Mouse (Mus musculus) thymus, adult 18-20 months (tissue): ENCODE data around the gene Kazn.

Experiments
- DNase-seq, 2 experiments: peaks; one replicate each; pipeline ENCODE4 v3.0.0; 2022; ENCODE audit warnings: mixed read lengths in 2 of 2

Gene Kazn

GRCm38 (mm10) chr4:142242164-142242563, 3.0 kb upstream of the Kazn start:
- no peak for DNase-seq

GRCm38 (mm10) chr4:142240874-142241273, 1.7 kb upstream of the Kazn start:
- no peak for DNase-seq

- DNase-seq = peak in 1 of 2 experiments; percentile 7
Observed at GRCm38 (mm10) chr4:142238486-142239239, 538 bp downstream of the Kazn start.

- DNase-seq = no peak
Observed at GRCm38 (mm10) chr4:142238041-142238440, 1.2 kb downstream of the Kazn start.

GRCm38 (mm10) chr4:142236681-142237080, 2.5 kb downstream of the Kazn start:
- no peak for DNase-seq

GRCm38 (mm10) chr4:142235426-142235825, 3.8 kb downstream of the Kazn start:
- no peak for DNase-seq

GRCm38 (mm10) chr4:142234828-142235227, 4.4 kb downstream of the Kazn start:
- DNase-seq = no peak

GRCm38 (mm10) chr4:142228821-142229575, 10.2 kb downstream of the Kazn start:
- DNase-seq = no peak

- DNase-seq = no peak
Observed at GRCm38 (mm10) chr4:142223898-142224645, 15.1 kb downstream of the Kazn start.

- DNase-seq = no peak
Observed at GRCm38 (mm10) chr4:142222385-142222784, 16.8 kb downstream of the Kazn start.

- no peak for DNase-seq
Observed at GRCm38 (mm10) chr4:142221757-142222072, 17.5 kb downstream of the Kazn start.

- no peak for DNase-seq
Observed at GRCm38 (mm10) chr4:142221025-142221756, 18.0 kb downstream of the Kazn start.

- no peak for DNase-seq
Observed at GRCm38 (mm10) chr4:142218997-142219396, 20.2 kb downstream of the Kazn start.

GRCm38 (mm10) chr4:142217048-142217447, 22.2 kb downstream of the Kazn start:
- no peak for DNase-seq

- no peak for DNase-seq
Observed at GRCm38 (mm10) chr4:142215760-142216159, 23.4 kb downstream of the Kazn start.

GRCm38 (mm10) chr4:142214532-142214931, 24.7 kb downstream of the Kazn start:
- DNase-seq = no peak

GRCm38 (mm10) chr4:142212425-142212824, 26.8 kb downstream of the Kazn start:
- no peak for DNase-seq

- no peak for DNase-seq
Observed at GRCm38 (mm10) chr4:142209884-142210283, 29.3 kb downstream of the Kazn start.

GRCm38 (mm10) chr4:142209476-142209875, 29.7 kb downstream of the Kazn start:
- DNase-seq = no peak

- no peak for DNase-seq
Observed at GRCm38 (mm10) chr4:142205693-142206092, 33.5 kb downstream of the Kazn start.

- no peak for DNase-seq
Observed at GRCm38 (mm10) chr4:142196626-142197025, 42.6 kb downstream of the Kazn start.

- DNase-seq = no peak
Observed at GRCm38 (mm10) chr4:142193780-142194179, 45.4 kb downstream of the Kazn start.

GRCm38 (mm10) chr4:142193151-142193578, 46.0 kb downstream of the Kazn start:
- DNase-seq = no peak
